Mouse (Mus musculus) intestine, embryonic 16.5 days (tissue): ENCODE data around the gene Sugt1. TPM values are rescaled to one million over a fixed set of nuclear protein-coding genes. Genes with fewer than 3 reads are reported as not detected.

ENCODE experiments used
- ATAC-seq: fragments of 200-750 bp; cut with Nextera tagmentation; 2 replicates; pipeline ENCODE4 v1.8.0; 2017; ENCODE audit warnings: moderate TSS enrichment, moderate library complexity
- H3K27ac ChIP-seq: fragments of 300-500 bp; sonication (generic); 2 replicates; pipeline ENCODE4 v1.5.1; 2014; ENCODE audit warnings: mild to moderate bottlenecking, low read length
- H3K27me3 ChIP-seq: fragments of 300-500 bp; sonication (generic); replicated peaks from 2 replicates; pipeline ENCODE4 v1.6.1; 2014; ENCODE audit warnings: low read length, control low read depth, mixed read lengths; ENCODE audit not compliant: control insufficient read depth, insufficient read depth
- H3K36me3 ChIP-seq: fragments of 300-500 bp; sonication (generic); 2 replicates; pipeline ENCODE4 v1.6.1; 2014; ENCODE audit warnings: low read length, control low read depth; ENCODE audit not compliant: control insufficient read depth, insufficient read depth
- H3K4me1 ChIP-seq: fragments of 300-500 bp; sonication (generic); 2 replicates; pipeline ENCODE4 v1.6.1; 2014; ENCODE audit warnings: low read length, control low read depth, mixed read lengths; ENCODE audit not compliant: control insufficient read depth, insufficient read depth
- H3K4me2 ChIP-seq: fragments of 300-500 bp; sonication (generic); 2 replicates; pipeline ENCODE4 v1.6.1; 2014; ENCODE audit warnings: low read depth, low read length, control low read depth
- H3K4me3 ChIP-seq: fragments of 300-500 bp; sonication (generic); 2 replicates; pipeline ENCODE4 v1.5.1; 2014; ENCODE audit warnings: mild to moderate bottlenecking, low read length
- H3K9ac ChIP-seq: fragments of 300-500 bp; sonication (generic); 2 replicates; pipeline ENCODE4 v1.6.1; 2014; ENCODE audit warnings: low read depth, low read length
- H3K9me3 ChIP-seq: fragments of 300-500 bp; sonication (generic); 2 replicates; pipeline ENCODE4 v1.6.1; 2016; ENCODE audit warnings: low read length, control low read depth; ENCODE audit not compliant: control insufficient read depth
- WGBS: fragments of 180-500 bp; shearing (Covaris S2); extraction: QIAGEN DNeasy Blood & Tissue Kit; methylation state at CpG from one replicate; pipeline ENCODE4 v1.1.7; 2014; 5-methylcytosine and 5-hydroxymethylcytosine counted together
- polyA plus RNA-seq: library from polyadenylated mRNA; unstranded; fragments of >200 nt; fragmentation: Nextera tagmentation; extraction: Ambion mirVana; gene quantifications from 2 replicates; pipeline ENCODE4 v1.2.1, GENCODE M21; 2015

Gene Sugt1
- 96.1 and 105 TPM in 2 replicates for polyA plus RNA-seq

DNA sequence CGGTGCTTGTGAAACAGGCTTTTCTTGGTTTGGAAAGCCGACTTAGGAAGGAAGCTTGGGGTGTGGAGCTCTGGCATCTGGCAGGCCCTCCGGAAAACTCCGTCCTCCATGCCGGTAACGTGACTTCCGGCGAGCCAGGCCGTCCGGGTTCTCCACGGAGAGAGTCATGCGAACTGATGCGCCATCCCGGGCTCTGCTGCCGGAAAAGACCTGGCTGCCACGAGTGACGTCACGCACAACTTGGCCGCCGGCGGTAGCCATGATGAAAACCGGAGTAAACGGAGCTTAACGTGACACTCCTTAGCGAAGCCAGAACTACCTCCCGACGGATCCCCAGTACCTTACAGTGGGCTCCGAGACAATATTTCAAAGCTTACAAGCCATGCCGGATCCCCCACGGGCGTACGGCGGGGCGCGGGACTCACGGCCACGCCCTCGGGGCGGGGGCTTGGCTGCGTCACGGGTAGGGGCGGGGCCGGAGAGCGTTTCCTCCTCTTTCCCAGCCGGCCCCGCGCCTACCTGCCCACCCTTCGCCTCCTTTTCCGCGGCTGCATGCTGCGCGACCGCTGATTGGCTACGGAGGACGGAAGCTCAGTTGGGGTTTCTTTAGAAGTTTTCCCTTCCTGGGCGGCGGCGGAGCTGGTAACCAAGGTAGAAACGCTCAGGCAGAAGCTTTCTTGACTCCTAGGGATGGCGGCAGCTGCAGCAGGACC, at the start of gene Sugt1:
TSS of gene Sugt1 (plus strand) at position 553 of the 713 bp plus-strand sequence.
- no peaks in the 10 kb centered on the region for H3K9me3 ChIP-seq
- under 1% methylated on average over 59 of the region's 60 CpGs for WGBS
- H3K4me2 ChIP-seq = peak within 1 kb of the TSS; percentile 79
- H3K4me1 ChIP-seq = peaks cover 15% of the 10 kb centered on the region; the same call in 1 of the 2 replicates
- H3K9ac ChIP-seq = peak within 1 kb of the TSS; percentile 63
- ATAC-seq = peak; percentile 99
- H3K4me3 ChIP-seq = peak within 1 kb of the TSS; percentile 77
- no peaks in the 10 kb centered on the region for H3K27me3 ChIP-seq
- H3K27ac ChIP-seq = peak within 1 kb of the TSS; percentile 94
- H3K36me3 ChIP-seq = no peaks in the 10 kb centered on the region

DNA sequence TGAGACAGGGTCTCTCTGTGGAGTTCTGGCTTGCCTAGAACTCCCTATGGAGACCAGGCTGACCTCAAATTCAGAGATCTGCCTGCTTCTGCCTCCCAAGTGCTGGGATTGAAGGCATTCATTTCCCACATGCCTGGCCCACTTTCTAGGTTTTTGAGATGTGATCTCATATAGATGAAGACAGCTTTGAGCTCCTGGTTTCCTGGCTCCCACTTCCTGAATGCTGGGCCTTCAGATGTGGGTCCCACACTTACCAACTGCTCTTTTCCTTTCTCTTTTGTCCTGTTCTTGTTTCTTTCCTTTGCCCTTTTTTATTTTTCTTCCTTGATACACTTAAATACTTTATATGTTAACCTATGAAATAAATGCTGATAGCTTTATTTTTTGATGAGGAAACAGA, 49.6 kb upstream of the Sugt1 start:
- Histone ChIP-seq H3K36me3 (no peaks in the 10 kb centered on the region), H3K4me1 (0 out of 2 replicates have a peak, but pooled peaks cover 3% of the 10 kb centered on the region), H3K4me3 (no peak overlapping the region), H3K9ac (no peak overlapping the region), H3K27ac (no peak overlapping the region), H3K27me3 (no peaks in the 10 kb centered on the region), H3K9me3 (no peaks in the 10 kb centered on the region), H3K4me2 (no peak overlapping the region)
- no peak for ATAC-seq

DNA sequence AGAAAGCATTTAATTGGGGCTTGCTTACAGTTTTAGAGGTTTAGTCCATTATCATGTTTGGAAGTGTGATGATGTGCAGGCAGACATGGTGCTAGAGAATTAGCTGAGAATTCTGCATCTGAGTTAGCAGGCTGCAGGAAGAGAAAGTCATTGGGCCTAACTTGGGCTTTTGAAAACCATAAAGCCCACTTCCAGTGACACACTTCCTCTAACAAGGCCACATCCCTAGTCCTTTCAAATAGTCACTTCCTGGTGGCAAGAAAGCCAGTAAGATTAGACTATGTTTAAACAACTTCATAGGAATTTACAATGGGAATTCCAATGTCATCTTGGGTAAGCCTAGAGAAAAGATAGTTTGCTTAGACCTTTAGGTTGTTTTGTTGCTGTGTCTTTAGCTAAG, 45.9 kb upstream of the Sugt1 start:
- no peaks in the 10 kb centered on the region for H3K9me3 ChIP-seq
- H3K9ac ChIP-seq = no peak overlapping the region
- H3K27ac ChIP-seq = no peak overlapping the region
- H3K4me3 ChIP-seq = no peak overlapping the region
- H3K4me2 ChIP-seq = no peak overlapping the region
- no peaks in the 10 kb centered on the region for H3K4me1 ChIP-seq
- no peaks in the 10 kb centered on the region for H3K27me3 ChIP-seq
- no peak for ATAC-seq
- no peaks in the 10 kb centered on the region for H3K36me3 ChIP-seq

DNA sequence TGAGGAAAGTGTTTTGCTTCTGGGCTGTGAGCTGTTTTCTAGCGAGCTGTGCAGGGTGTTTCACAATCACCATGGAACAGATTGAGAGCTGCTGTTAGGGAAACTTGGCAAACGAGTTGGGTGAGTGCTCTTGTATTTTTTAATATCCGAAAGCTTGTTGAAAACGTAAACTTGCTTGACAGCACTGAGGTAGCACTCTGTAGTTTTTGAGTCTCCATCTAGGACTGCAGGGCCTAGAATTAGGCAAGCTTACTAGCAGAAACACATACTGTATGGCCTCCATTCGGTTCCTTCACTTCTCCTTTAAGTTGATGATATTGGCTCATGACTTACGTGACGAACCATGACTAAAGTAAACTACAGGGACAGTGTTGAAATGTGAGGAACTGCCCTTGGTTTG, 38.1 kb upstream of the Sugt1 start:
- ATAC-seq = peak; percentile 45
- no peaks in the 10 kb centered on the region for H3K27me3 ChIP-seq
- no peak overlapping the region for H3K4me3 ChIP-seq
- H3K36me3 ChIP-seq = no peaks in the 10 kb centered on the region
- H3K9me3 ChIP-seq = no peaks in the 10 kb centered on the region
- H3K9ac ChIP-seq = no peak overlapping the region
- H3K4me1 ChIP-seq = 0 out of 2 replicates have a peak, but pooled peaks cover 4% of the 10 kb centered on the region
- 50% methylated on average over 7 of the region's 7 CpGs for WGBS
- H3K27ac ChIP-seq = peak overlapping the region; percentile 28; the same call in 1 of the 2 replicates
- H3K4me2 ChIP-seq = no peak overlapping the region

DNA sequence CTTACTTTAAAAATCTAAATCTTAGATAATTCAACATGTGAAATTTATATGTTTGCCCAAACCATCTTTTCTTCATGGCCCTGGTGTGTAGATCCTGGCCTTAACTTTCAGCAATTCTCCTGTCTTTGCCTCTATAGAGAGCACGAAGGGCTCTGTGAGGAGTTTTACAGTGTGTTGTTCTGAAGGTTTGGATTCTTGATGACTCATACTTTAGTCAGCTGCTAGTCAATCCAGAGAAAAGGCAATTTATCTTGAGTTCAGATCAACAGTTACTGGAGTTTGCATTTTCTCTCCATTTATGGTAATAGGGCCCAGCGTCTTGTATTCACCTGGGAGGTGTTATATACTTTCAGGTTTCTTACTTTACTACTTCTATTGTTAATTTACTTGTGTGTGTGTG, 35.6 kb upstream of the Sugt1 start:
- WGBS = 69% methylated on average over 2 of the region's 2 CpGs
- Histone ChIP-seq H3K4me2 (no peak overlapping the region), H3K4me3 (no peak overlapping the region), H3K27me3 (no peaks in the 10 kb centered on the region), H3K9me3 (no peaks in the 10 kb centered on the region), H3K4me1 (0 out of 2 replicates have a peak, but pooled peaks cover 4% of the 10 kb centered on the region), H3K27ac (no peak overlapping the region), H3K36me3 (no peaks in the 10 kb centered on the region), H3K9ac (no peak overlapping the region)
- peak; percentile 65; the same call in 1 of the 2 replicates for ATAC-seq

DNA sequence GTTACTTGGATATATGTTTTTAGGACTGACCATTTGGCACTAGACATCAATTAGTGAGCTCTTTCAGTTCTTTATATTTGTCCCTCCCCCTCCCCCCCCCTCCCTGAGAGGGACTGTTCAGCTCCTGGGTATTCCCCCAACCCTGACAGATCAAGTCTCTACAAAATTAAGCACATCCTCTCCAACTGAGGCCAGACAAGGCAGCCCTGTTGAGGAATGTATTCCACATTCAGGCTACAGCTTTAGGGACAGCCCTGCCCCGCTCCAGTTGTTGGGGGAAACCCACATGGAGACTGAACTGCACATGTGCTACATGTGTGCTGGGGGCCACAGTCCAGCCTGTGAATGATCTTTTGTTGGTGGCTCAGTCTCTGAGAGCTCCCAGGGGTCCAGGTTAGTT, 34.6 kb upstream of the Sugt1 start:
- Histone ChIP-seq H3K27me3 (no peaks in the 10 kb centered on the region), H3K36me3 (no peaks in the 10 kb centered on the region), H3K4me2 (no peak overlapping the region), H3K4me3 (no peak overlapping the region), H3K27ac (no peak overlapping the region), H3K9ac (no peak overlapping the region), H3K4me1 (peaks cover 8% of the 10 kb centered on the region; the same call in 1 of the 2 replicates), H3K9me3 (no peaks in the 10 kb centered on the region)
- 97% methylated on average over 1 of the region's 1 CpGs for WGBS
- no peak for ATAC-seq

DNA sequence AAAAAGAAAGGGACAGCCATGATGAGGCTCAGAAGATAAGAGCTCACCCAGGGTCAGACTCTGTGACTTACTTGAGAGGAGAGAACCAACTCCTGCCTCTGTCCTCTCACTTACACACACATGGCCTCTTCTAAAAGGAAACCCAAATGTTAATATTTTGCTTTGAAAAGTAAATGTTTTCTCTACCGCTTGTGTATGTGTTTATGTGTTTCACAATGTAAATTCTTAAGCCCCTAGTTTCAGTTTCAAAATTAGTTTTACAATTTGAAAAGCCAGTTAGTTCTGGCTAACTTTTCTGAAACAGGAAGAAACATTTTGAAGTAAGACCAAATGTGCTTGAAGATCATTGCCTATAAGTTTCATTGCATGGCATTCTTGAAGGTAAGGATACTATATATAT, 29.7 kb upstream of the Sugt1 start:
- 61% methylated on average over 1 of the region's 1 CpGs for WGBS
- ATAC-seq = peak; percentile 39; the same call in 1 of the 2 replicates
- H3K27ac ChIP-seq = peak overlapping the region; percentile 61
- H3K9me3 ChIP-seq = no peaks in the 10 kb centered on the region
- H3K4me2 ChIP-seq = no peak overlapping the region
- H3K9ac ChIP-seq = no peak overlapping the region
- peaks cover 5% of the 10 kb centered on the region; the same call in 1 of the 2 replicates for H3K4me1 ChIP-seq
- peaks cover 9% of the 10 kb centered on the region for H3K36me3 ChIP-seq
- H3K4me3 ChIP-seq = no peak overlapping the region
- no peaks in the 10 kb centered on the region for H3K27me3 ChIP-seq

DNA sequence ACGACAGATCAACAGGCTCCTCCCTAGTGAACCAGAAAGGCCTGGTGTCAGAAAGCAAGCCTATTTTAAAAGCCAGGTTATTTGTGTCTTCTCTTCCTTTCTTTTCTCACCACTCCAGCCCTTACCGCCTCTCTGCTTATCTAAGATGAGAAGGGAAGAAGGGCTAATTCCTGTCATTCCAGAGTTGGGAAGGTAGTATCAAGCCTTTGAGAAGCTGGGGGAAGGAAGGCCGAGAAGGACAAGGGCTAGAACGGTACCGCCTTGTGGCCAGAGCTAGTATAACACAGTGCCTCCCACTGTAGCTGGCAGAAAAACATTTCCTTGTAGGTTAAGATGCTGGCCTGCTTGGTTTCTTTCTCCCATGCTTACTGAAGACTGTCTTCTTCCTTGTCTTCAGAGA, 24.7 kb upstream of the Sugt1 start:
- Histone ChIP-seq H3K9ac (no peak overlapping the region), H3K27ac (0 out of 2 replicates have a peak overlapping the region, but pooled peaks have one; percentile 15), H3K27me3 (no peaks in the 10 kb centered on the region), H3K9me3 (no peaks in the 10 kb centered on the region), H3K4me2 (no peak overlapping the region), H3K36me3 (peaks cover 9% of the 10 kb centered on the region), H3K4me1 (0 out of 2 replicates have a peak, but pooled peaks cover under 1% of the 10 kb centered on the region), H3K4me3 (no peak overlapping the region)
- 8% methylated on average over 5 of the region's 5 CpGs for WGBS
- ATAC-seq = peak; percentile 49

DNA sequence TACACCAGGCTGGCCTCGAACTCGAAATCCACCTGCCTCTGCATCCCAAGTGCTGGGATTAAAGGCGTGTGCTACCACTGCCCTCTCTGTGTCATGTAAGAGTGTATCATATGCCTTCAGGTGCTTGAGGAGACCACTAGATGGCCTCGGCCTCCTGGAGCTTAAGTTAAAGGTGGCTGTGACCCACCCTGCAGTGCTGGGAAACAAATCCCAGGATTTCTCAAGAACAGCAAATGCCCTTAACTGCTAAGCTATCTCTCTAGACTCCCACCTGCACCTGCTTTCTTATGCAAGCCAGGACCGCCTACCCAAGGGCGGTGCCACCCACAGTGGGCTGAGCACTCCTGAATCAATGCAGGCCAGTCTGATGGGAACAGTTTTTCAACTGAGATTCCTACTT, 22.7 kb upstream of the Sugt1 start:
- Histone ChIP-seq H3K9ac (no peak overlapping the region), H3K36me3 (peaks cover 12% of the 10 kb centered on the region), H3K4me3 (no peak overlapping the region), H3K27ac (no peak overlapping the region), H3K4me2 (no peak overlapping the region), H3K9me3 (no peaks in the 10 kb centered on the region), H3K4me1 (no peaks in the 10 kb centered on the region), H3K27me3 (no peaks in the 10 kb centered on the region)
- 77% methylated on average over 6 of the region's 6 CpGs for WGBS
- no peak for ATAC-seq
